Mouse (Mus musculus) layer of hippocampus, adult 2 months (tissue): Measurements from ENCODE around the gene Efcab7. TPM values are rescaled to one million over a fixed set of nuclear protein-coding genes. Genes with fewer than 3 reads are reported as not detected.

Experiments used
- DNase-seq, 2 experiments: peaks; one replicate each; pipeline ENCODE4 v3.0.0; 2022; ENCODE audit warnings: low spot score in 2 of 2
- H3K27ac ChIP-seq: fragments of 200-600 bp; 2 replicates; pipeline ENCODE4 v1.8.1; 2022
- H3K4me3 ChIP-seq: fragments of 200-600 bp; 2 replicates; pipeline ENCODE4 v1.8.1; 2022; ENCODE audit warnings: mild to moderate bottlenecking
- CTCF ChIP-seq: fragments of 200-600 bp; conservative IDR thresholded peaks from 2 replicates; pipeline ENCODE4 v1.8.1; 2022; ENCODE audit warnings: antibody characterized with exemption, mild to moderate bottlenecking, moderate library complexity
- total RNA-seq, 2 experiments: library from RNA; stranded (reverse); gene quantifications; 2 replicates each; pipeline ENCODE4 v1.2.3; 2021

Efcab7 gene
- total RNA-seq, 2 experiments from 2014 or later = 11.6 to 12.1 TPM

DNA sequence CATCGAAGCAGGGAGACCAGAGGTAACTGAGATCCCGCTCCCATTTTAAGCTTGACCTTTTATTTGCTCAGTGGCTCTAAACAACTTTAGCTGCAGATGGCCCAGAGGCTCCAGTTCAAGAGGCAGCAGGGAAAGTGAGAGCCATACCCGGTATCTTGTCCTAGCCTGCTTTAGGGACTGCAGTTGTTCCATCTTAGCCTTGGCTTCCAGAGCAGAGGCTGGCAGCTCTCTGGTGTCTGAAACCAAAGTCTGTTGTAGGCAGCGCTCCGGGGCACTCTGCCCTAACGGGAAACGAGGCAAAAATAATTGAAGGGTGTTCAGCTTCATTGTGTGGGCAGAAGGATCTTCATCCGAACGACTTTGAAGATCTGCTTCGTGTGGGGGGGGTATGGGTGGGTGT, 126.4 kb downstream of the Efcab7 start:
- TF ChIP-seq CTCF = no peak
- no peak for DNase-seq
- Histone ChIP-seq H3K27ac (no peak overlapping the region), H3K4me3 (no peak overlapping the region)

GRCm38 (mm10) chr4:99957186-99957585, 128.2 kb downstream of the Efcab7 start:
- no peak for DNase-seq
- Histone ChIP-seq H3K27ac (no peak overlapping the region), H3K4me3 (no peak overlapping the region)
- no peak for TF ChIP-seq CTCF

DNA sequence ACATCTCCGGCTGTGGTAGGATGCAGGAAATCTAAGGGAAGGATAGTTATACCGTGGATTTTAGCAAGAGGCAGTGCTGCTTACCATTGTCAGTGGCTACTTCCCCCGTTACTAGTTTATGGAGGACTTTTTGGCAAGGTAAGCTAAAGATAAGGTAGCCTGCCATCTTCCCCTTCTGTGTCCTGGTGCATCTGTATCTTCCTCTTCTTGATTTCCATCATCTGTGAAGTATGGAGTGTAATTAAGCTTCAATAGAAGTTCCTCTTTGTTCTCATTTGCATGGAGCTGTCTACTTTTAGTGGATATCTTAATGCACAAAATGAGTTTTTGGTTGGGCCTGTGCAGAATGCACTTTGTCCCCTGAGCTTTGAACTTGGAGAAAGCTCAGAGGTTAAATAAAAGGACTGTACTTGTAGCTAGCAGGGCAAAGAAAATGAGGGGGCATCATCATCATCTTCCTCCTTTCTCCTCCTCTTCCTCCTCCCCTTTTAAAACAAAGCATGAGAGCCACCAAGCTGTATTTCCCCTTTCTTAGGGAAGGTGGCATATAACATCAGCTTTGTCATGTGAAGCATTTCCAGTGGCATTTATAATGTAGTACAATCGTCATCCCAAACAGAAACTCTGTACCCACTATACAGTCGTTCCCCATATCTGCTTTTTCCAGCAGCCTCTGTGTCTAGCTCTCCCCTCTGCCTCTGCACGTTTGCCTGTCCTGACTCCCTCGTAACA, 129.3 kb downstream of the Efcab7 start:
- H3K4me3 ChIP-seq = no peak overlapping the region
- TF ChIP-seq CTCF = no peak

DNA sequence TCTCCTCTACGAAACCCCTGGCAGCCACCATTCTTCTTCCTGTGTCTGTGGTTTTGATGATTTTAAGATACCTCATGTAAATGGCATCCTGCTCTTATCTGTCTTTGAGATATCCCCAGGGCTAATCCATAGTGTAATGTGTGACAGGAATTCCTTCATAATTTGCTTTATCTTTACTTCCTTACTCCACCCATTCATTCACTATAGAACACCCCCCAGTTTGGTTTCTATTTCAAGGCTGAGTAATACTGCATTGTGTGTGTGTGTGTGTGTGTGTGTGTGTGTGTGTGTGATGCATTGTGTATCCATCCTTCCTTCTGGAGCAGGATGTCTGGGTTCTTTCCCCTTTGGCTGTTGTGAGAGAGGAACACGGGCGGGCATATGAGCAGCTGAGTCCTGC, 130.3 kb downstream of the Efcab7 start:
- H3K27ac ChIP-seq = no peak overlapping the region
- H3K4me3 ChIP-seq = no peak overlapping the region
- DNase-seq = no peak
- TF ChIP-seq CTCF = no peak

More for the DNA sequence above, 129.3 kb downstream of the Efcab7 start:
- no peak overlapping the region for H3K27ac ChIP-seq
- DNase-seq = no peak

Other genes with a start within 250 kb of the Efcab7 start
- gene Foxd3, start 172.9 kb upstream of the Efcab7 start, total RNA-seq = not detected
- gene Alg6, start 113.5 kb upstream of the Efcab7 start, total RNA-seq = 10 to 100 TPM; 12.5 TPM
- gene Pgm1, start 100.2 kb downstream of the Efcab7 start, total RNA-seq = 10 to 100 TPM; 62.4 to 63.0 TPM
- 1 to 10 TPM; 5.1 to 6.4 TPM for gene Itgb3bp, start 100.6 kb downstream of the Efcab7 start, total RNA-seq